Mouse (Mus musculus) NIH3T3 (cell line): Measurements from ENCODE around the gene Lonrf2.

ENCODE experiments used
- DNase-seq: peaks from one replicate; pipeline ENCODE4 v3.0.0-alpha.2; 2012; ENCODE audit warnings: low read depth

Gene Lonrf2

DNA sequence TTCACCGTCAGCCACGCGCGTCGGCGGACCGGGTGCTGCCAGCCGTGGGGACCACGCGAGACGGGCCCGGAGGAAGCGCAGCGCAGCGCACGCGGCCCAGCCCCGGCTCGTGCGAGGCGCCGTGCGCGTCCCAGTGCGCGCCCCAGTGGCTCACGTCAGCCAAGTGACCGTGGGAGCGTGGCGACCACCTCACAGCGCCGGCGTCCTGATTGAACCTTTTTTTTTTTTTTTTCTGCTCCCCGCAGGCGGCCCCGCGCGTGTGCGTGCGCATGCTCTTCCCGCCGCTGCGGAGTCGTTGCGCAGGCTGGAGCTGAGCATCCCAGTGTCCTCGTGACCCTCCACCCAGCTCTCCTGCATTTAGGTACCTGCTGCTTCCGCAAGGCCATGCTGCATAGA, at the start of gene Lonrf2:
Gene Lonrf2, minus strand, starts transcription at position 235 of the 396 bp plus-strand sequence.
- DNase-seq = no peak

DNA sequence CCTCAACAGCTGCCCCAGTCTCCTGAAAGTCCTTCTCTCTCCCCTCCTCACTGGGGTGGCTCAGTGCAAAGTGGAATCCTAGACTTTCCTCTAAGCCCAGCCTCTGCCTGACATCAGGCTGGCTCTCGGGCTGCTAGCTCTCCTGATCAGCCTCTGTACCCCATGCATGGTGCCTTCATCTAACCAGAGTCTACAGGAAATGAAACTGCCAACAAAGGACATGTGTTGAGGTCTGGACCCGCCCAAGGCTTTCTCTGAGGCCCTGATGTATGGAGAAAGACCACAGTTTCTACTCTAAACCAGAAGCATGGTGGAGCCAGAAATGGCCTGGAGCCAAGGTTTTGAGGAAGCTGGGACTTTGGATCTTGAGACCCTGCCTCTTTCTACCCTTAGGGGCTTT, 49.4 kb upstream of the Lonrf2 start:
- no peak for DNase-seq

GRCm38 (mm10) chr1:38883766-38884165, 47.3 kb upstream of the Lonrf2 start:
- no peak for DNase-seq

GRCm38 (mm10) chr1:38882746-38883145, 46.2 kb upstream of the Lonrf2 start:
- DNase-seq = no peak

- no peak for DNase-seq
Measured at GRCm38 (mm10) chr1:38881366-38881765, 44.9 kb upstream of the Lonrf2 start.

DNA sequence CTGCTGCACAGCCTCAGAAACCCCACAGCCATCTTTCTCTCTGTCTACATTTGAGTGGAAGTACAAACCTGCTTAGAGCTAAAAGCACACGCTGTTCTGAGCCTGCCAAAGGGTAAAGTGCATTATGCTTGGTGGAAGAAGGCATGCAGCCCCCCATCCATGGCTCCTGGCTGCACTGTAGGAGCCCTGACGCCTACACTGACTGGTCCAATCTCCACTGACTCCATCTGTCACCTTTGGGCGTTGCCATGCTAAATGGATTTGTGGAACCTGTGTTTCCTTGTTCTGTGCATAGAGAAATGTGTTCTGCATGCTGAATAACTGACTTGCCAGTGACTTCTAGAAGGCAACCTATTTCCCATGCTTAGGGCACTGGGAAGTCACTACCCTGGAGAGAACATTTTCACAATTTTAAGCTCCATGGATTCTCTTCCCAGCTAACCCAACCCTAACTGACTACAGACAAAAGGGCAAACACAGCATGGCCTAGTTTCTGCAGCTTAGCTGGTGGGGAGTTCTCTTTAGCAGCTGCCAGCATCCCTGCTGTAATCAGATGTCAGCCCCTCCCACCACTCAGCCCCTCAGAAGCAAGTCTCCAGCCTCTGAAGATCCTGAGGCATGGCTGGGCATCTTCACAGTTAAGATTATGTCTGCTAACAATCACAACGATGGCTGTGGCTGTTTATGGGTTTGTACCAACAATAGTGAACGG, 40.3 kb upstream of the Lonrf2 start:
- DNase-seq = no peak

DNA sequence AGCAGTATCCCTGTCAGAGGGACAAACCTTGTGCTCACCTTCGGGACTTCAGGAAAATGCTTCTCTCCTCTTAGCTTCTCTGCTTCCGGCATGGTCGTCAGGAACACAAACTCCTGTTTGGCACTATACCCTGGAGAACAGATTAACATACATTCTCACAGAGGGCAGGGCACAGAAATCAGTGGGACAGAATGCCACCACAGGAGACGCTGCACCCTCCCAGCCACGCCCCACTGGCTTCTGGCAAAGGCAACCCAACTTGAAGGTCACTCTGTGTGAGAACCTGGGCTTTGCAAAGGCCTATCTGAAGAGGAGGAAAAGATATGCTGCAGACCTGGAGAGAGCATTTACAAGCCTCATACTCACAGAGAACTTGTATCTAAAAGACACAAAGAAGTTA, 37.4 kb upstream of the Lonrf2 start:
- DNase-seq = no peak

DNA sequence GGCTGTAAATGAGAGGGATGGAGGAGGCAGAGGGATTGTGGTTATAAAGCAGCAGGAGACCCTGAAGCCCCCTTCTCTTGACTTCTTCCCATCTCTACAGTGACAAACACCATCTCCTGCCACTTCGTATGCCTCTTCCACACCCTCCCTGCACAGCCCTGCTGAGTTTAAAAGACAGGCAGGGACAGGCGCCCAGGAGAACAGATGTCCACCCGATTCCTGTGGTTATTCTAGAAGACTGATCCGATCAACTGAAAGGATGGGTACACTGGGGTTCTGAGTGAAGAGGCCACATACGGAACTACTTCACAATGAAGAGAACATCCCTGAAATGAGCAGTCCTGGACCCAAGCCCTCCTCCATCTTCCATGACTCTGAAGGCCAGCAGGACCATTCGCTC, 35.3 kb upstream of the Lonrf2 start:
- DNase-seq = no peak

DNA sequence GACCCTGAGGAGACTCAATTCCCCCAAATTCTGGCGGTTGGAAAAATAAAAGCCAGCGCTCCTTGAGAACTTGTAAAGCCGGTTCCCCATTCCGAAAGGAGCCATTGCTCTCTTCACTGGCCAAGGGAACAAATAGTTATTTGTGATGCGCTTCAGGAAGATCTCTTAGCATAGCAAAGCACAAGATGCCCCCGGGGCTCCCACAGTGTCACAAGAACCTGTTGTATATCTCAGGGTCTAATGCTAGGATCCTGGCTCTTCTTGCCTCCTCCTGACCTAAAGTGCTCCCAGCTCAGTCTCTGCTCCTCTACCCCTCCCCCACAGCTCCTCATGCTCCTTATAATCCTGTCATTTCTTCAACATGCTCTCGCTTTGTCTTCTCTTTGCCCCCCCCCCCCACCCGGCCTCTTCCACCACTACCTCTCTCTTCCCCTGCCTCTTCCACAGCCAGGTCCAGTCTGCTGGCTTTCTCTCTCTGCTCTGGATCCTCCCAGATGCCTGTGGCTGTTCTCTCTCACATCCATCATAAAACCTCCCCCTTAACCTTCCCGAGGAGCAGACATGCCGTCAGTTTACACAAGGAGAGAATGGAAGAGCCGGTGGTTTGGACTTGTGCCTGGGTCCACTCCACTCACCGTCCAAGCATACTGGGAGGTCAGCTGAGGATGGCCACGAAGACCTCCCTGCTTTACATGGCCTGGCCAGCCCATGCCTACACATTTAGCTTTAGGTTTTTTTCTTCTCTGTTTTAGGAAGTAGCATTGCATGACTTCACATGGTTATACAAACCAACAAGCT, 33.1 kb upstream of the Lonrf2 start:
- DNase-seq = peak; percentile 73

DNA sequence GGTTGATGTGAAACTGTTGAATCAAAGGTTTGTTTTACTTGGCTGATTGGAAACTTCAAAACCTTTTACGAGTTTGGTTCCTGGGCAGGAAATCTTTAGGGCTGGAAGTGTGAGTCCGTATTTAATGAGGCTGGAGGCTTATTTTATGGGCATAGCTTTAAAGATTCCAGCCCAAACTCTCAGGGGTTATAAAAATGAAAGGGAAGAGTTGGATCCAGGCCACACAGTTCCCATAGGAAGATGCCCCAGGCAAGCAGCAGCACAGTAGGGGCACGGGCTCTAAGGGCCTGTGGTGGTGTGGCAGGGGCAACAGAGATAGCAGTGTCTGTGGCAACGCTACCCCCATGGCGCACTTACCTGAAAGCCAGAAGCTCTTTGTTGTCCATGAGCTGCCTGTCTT, 29.7 kb upstream of the Lonrf2 start:
- DNase-seq = no peak

DNA sequence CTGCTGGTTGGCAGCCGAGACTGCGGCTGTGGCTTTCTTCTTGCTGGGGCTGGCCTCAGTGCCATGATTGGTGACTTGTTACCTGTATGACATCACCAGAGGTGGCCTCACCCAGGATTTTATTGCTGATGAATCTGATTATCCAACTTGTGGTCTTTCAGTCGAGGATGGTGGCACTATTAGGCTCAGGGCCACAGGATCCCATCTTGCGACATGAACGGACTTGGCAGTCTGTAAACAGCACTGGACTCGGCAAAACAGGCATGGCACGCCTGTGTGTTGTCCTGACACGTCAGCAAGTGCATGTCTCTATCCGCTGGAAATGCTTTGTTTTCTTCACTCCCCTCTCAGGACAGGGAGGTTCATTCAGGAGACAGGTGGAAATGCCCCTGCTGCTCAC, 27.8 kb upstream of the Lonrf2 start:
- DNase-seq = no peak

DNA sequence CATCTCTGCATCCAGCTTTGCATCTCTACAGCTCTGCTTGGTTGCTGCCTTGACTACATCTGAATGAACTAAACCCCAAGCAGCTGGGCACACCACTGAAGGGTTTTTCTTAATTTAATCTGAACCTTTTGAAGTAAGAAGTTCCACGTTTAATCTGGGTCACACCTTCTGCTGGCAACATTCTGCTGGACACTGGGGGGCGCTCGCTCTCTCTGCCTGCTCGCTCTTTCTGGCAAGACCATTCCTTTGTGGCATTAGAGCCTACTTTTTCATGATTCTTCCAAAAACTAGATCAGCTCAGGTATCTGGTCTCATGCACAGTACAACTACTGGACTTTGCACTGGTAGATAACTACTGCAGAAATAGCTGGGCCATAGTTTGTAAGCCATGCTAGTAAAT, 25.7 kb upstream of the Lonrf2 start:
- peak; percentile 16 for DNase-seq

- DNase-seq = no peak
Measured at GRCm38 (mm10) chr1:38860867-38861524, 24.5 kb upstream of the Lonrf2 start.

DNA sequence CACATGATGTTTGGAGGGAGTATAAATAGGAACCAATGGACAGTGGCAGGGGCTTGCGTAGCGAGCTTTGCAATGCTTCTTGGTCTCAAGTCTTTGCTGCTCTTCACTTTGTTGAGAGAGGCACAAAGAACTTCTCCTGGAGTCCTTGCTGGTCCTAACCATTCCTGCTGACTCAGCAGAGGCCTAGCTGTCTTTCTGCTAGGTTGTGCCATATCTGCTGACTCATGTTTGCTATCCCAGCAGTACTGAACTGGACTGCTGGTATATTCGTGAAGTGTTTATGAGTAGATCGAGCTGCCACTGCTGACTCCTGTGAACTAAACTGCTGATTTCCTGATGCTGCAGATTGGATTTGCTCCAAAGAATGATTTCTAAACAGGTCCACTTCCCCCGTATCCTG, 23.7 kb upstream of the Lonrf2 start:
- DNase-seq = peak; percentile 52

DNA sequence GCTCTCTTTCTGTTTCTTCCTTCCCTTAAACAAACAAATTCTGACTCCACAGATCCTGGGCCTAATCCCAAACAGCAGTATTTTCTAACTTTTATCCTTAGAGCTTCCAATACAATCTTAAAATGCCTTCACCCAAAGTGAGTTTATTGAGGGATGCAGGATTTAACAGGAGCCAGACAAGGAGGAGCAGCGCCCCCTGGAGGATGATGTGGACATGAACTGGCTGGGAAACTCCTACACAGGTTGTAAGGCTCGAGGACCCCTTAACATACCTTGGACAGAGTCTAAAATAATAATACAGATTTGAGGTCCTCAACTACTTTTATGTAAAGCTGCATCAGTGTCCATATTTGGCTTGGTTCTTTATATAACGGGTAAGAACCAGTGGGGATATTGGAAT, 19.7 kb upstream of the Lonrf2 start:
- DNase-seq = peak; percentile 76

GRCm38 (mm10) chr1:38852250-38852649, 15.7 kb upstream of the Lonrf2 start:
- DNase-seq = no peak

DNA sequence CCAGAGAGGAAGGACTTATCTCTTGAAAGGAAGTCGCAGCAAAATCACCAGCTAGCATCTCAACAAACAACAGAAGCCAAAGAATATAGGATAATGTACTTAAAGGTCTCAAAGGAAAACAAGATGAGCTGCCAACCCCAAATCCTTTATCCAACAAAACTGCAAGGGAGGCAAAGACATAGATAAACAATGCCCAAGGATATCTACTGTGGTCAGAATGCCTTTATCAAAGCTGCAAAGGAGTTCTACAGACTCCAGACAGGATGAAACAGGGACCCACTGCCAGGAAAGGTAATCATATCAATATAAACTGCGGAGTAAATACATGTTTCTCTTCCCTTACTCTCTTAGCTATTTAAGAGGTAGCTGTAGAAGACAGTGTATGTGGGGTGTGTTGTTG, 14.1 kb upstream of the Lonrf2 start:
- no peak for DNase-seq

- DNase-seq = no peak
Measured at GRCm38 (mm10) chr1:38848451-38849289, 12.2 kb upstream of the Lonrf2 start.

DNA sequence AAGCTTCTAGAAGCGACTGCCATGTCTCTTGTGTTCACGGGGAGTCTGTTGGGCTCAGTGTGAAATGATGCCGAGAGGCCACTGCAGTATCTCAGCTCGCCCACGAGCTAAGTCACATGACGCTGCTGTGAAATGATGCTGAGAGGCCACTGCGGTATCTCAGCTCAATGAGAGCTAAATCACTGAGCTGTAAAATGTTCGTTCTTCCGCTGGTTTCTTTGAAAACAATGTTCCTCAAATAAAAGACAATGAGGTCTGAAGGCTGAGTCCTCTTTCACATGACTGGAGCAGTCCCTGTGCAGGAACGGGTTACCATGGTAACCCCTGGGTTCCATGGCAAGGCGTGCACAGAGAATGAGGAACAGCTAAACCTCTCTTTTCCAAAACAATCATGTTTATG, 11.5 kb upstream of the Lonrf2 start:
- no peak for DNase-seq

- no peak for DNase-seq
Measured at GRCm38 (mm10) chr1:38843275-38843674, 6.8 kb upstream of the Lonrf2 start.

DNA sequence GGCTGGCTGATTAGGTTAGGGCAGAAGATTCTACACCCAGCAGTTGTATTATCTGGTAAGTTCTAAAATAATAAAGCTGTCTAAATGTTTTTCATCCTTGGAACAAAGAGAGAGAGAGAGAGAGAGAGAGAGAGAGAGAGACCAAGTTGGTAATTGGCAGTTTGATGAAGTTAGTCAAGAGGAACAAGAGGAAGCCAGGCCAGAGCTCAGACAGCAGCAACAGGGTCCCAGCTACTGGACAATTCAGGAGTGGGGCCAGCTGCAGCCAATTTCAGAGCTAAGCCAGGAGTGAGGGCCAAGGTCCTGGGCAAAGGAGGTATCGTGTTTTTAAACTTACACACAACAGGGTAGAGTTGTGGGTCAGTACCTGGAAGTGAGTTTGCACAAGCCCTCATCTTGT, 6.3 kb upstream of the Lonrf2 start:
- DNase-seq = no peak

GRCm38 (mm10) chr1:38839944-38840343, 3.4 kb upstream of the Lonrf2 start:
- no peak for DNase-seq
